Mouse (Mus musculus): ENCODE data around the gene Fcho1. TPM values are rescaled to one million over a fixed set of nuclear protein-coding genes. Genes with fewer than 3 reads are reported as not detected.
A peak's percentile ranks its signal among the peaks of the same experiment; 100 is the strongest.

The Fcho1 gene
- polyA plus RNA-seq, 1 experiment from 2014 or later: 5.5 TPM

DNA sequence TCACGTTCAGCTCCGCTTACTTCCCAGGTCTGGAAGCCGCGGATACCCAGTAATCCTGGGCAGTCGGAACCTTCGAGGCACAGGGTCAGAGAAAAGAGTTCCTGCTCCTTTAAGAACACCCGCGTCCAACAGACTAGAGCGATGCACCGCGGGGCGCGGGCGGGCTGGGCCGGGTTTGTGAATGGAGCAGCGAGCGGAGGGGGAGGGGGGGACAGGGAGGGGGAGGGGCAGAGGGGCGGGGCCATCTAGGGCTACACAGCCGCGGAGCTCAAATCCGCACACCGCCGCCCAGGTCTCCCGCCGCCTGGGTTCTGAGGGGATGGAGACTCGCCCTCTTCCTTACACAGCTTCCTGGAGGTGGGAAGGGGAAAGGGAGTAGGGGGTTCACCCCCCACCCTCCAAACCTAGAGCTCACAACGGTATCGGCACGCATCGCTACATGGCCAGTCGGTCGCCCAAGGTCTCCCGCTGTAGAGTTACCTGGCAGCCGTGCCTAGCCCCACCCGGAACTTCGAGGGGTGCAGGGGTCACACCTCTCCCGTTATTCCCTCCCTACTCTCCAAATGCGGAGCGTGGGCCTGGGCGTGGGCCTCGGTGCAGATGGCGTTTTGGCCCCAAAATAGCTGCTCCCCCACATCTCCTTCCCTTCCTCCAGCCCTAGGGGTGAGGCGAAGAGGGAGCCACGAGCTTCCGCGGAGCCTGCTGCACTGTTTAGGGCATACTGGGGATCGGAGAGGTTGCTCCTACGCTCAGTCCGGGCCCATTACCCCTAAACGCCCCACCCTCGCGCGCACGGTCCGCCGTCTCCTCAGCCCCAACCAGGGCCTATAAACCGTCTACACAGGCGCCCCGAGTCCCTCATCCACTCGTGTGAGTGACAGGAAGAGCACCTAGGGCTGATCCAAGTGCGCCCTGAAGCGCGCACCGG lies 54.6 kb downstream of the Fcho1 start:
- Histone ChIP-seq H3K9ac (0 out of 2 replicates have a peak overlapping the region, but pooled peaks have one; percentile 64), H3K4me2 (peak overlapping the region; percentile 98), H3K4me1 (peaks cover 30% of the 10 kb centered on the region), H3K27me3 (peaks cover 59% of the 10 kb centered on the region), H3K4me3 (peak overlapping the region; percentile 55), H3K9me3 (no peaks in the 10 kb centered on the region), H3K36me3 (no peaks in the 10 kb centered on the region), H3K27ac (no peak overlapping the region)
- ATAC-seq (ENCODE audit: insufficient number of reproducible peaks, insufficient read depth, low FRiP score, low TSS enrichment, low read depth): peak; percentile 40; the same call in 1 of the 2 replicates
- WGBS: under 1% methylated on average over 59 of the region's 64 CpGs

DNA sequence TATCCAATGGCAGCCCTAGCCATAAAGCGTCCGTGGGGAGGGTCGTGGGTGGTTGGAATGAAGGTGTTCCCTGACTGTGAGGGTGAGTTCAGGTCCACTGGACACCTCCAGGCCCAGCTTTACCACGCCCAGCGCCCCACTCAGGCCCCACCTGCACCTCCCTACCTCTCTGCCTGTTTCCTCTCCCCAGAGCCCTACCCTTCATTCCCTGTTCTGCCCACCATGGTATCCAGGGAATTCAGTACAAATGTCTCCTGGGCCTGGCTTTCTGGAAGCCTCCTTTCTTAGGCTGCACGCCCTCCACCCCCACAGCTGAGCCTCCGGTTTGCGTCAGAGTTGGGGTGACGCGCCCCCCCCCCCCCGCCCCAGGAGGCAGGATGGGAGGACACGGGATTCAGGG lies 55.3 kb downstream of the Fcho1 start:
- Histone ChIP-seq H3K9me3 (no peaks in the 10 kb centered on the region), H3K27ac (no peak overlapping the region), H3K9ac (0 out of 2 replicates have a peak overlapping the region, but pooled peaks have one; percentile 36), H3K36me3 (no peaks in the 10 kb centered on the region), H3K4me1 (peaks cover 29% of the 10 kb centered on the region), H3K4me3 (peak overlapping the region; percentile 55), H3K4me2 (peak overlapping the region; percentile 98), H3K27me3 (peaks cover 55% of the 10 kb centered on the region)
- ATAC-seq (ENCODE audit: insufficient number of reproducible peaks, insufficient read depth, low FRiP score, low TSS enrichment, low read depth): no peak
- 10% methylated on average over 11 of the region's 12 CpGs for WGBS

DNA sequence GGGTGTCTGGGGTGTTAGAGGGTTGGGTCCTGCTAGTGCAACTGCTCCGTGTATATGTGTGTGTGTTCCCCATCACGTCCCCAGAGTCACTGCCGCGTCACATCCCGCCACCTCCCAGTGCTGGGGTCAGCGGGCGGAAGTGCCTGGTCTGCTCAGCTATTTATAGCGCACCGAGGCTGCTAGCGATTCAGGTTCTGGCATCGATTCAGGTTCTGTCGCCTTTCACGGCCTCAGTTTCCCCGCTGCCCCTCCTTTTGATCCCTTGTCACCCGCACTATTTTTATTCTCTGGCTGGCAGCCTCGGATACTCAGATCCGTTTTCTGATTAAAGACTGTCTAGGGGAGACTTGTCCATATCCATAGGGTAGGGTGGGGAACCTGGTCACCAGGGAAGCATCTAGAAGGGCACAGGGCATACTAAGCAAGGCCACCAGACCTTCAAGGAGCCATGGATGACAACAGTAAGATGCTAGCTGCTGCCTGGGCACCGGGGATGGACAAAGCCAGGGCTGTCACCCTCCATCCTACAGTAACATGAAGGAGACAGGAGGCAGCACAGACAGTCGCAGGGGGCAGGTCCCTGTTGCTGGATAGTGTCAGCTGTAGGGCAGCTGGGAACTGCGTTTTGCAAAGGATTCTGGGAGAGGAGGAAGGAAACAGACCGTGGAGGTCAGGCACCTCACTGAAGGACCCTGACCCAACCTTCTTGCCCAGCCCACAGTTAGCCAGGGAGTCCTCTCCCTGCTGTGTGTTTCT lies 57.1 kb downstream of the Fcho1 start:
- Histone ChIP-seq H3K4me1 (peaks cover 31% of the 10 kb centered on the region), H3K4me2 (peak overlapping the region; percentile 32; the same call in 1 of the 2 replicates), H3K4me3 (no peak overlapping the region; the same call in 1 of the 2 replicates)

DNA sequence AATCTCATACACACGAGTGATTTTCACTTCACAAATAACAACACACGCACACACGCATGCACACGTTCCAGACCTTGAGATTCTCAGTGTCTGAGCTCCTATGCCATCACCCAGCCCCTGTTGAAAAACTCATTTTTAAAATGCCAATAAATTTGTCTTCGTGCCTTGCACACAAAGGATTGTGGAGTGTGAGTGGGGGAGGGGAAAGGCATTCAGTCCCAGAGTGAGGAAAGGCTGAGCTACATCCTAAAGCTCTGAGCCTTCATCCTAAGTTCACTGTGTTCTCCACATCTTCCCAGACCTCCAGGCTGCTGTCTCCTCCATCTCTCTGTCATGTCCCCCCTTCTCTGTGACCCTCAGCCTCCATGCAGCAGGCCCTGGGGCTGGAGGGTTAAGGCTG lies 58.3 kb downstream of the Fcho1 start:
- Histone ChIP-seq H3K4me2 (no peak overlapping the region), H3K9me3 (no peaks in the 10 kb centered on the region), H3K27me3 (peaks cover 79% of the 10 kb centered on the region), H3K4me1 (peaks cover 31% of the 10 kb centered on the region), H3K4me3 (no peak overlapping the region), H3K9ac (no peak overlapping the region; the same call in 1 of the 2 replicates), H3K27ac (no peak overlapping the region), H3K36me3 (no peaks in the 10 kb centered on the region)
- no peak for ATAC-seq (ENCODE audit: insufficient number of reproducible peaks, insufficient read depth, low FRiP score, low TSS enrichment, low read depth)
- 50% methylated on average over 5 of the region's 5 CpGs for WGBS

More for the DNA sequence above, 57.1 kb downstream of the Fcho1 start:
- ATAC-seq (ENCODE audit: insufficient number of reproducible peaks, insufficient read depth, low FRiP score, low TSS enrichment, low read depth): no peak
- Histone ChIP-seq H3K9ac (0 out of 2 replicates have a peak overlapping the region, but pooled peaks have one; percentile 36), H3K27me3 (peaks cover 68% of the 10 kb centered on the region), H3K27ac (no peak overlapping the region), H3K36me3 (no peaks in the 10 kb centered on the region), H3K9me3 (no peaks in the 10 kb centered on the region)
- 4% methylated on average over 21 of the region's 21 CpGs for WGBS

DNA sequence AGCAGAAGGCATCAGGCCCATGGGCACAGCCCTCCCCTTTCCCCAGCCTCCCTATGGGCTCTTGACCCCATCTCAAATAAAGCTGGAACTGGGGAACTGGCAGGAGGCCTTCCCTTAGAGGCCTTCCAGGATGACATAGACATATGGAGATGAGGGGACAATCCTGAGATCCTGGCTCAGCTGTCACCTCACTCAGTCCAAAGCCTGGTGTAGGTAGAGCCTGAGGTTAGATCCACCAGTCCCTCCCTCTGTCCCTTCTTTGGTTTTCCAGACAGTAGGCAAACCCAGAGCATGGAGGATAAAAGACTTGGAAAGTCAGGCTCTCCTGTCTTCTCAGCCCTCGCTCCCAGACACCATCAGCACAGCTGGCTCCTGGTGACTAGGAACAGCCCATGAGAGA lies 58.7 kb downstream of the Fcho1 start:
- Histone ChIP-seq H3K9ac (no peak overlapping the region), H3K4me3 (no peak overlapping the region), H3K4me2 (no peak overlapping the region), H3K27me3 (peaks cover 83% of the 10 kb centered on the region), H3K27ac (no peak overlapping the region), H3K4me1 (peaks cover 31% of the 10 kb centered on the region), H3K36me3 (no peaks in the 10 kb centered on the region), H3K9me3 (no peaks in the 10 kb centered on the region)
- no peak for ATAC-seq (ENCODE audit: insufficient number of reproducible peaks, insufficient read depth, low FRiP score, low TSS enrichment, low read depth)
- 27% methylated on average over 1 of the region's 1 CpGs for WGBS

DNA sequence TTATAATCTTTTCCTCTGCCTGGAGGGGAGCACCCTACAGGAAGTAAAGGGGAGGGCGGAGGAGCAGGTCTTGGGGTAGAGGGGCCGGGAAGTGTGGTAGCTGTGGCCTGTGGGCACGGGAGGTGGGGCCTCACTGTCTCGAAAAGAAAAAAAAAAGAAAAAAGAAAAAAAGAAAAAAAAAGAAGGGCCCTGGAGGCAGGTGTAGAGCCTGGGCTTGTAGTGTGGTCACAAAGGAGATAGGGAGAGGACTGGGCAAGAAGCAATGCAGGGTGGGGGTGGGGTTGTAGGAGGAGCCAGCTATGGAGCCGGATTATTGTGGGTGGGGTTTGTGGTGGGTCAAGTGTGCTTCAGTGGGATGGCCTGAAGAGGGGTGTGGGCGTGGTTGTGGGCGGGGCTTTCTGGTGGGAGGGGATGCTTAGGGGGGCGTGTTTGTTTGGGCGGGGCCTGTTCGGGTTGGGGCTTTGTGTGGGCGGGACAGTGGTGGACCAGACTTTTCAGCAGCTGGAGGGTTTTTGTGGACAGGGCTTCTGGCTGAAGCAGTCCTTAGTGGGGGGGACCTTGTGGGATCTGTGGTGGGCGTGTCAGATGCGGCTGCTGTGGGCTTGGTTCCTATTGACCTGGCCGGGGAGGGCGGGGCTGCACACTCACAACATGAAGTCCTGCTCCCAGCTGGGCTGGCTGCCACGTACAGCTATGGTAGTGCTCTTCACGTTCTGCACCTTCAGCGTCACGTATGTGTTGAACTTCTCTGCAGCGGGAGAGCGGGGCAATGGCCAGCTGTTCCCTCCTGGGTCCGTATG lies 60.0 kb downstream of the Fcho1 start:
- Histone ChIP-seq H3K9me3 (no peaks in the 10 kb centered on the region), H3K36me3 (no peaks in the 10 kb centered on the region), H3K9ac (no peak overlapping the region), H3K4me3 (0 out of 2 replicates have a peak overlapping the region, but pooled peaks have one; percentile 3), H3K4me2 (peak overlapping the region; percentile 48), H3K27ac (no peak overlapping the region), H3K4me1 (peaks cover 24% of the 10 kb centered on the region), H3K27me3 (peaks cover 85% of the 10 kb centered on the region)
- 4% methylated on average over 22 of the region's 22 CpGs for WGBS
- ATAC-seq (ENCODE audit: insufficient number of reproducible peaks, insufficient read depth, low FRiP score, low TSS enrichment, low read depth): no peak

DNA sequence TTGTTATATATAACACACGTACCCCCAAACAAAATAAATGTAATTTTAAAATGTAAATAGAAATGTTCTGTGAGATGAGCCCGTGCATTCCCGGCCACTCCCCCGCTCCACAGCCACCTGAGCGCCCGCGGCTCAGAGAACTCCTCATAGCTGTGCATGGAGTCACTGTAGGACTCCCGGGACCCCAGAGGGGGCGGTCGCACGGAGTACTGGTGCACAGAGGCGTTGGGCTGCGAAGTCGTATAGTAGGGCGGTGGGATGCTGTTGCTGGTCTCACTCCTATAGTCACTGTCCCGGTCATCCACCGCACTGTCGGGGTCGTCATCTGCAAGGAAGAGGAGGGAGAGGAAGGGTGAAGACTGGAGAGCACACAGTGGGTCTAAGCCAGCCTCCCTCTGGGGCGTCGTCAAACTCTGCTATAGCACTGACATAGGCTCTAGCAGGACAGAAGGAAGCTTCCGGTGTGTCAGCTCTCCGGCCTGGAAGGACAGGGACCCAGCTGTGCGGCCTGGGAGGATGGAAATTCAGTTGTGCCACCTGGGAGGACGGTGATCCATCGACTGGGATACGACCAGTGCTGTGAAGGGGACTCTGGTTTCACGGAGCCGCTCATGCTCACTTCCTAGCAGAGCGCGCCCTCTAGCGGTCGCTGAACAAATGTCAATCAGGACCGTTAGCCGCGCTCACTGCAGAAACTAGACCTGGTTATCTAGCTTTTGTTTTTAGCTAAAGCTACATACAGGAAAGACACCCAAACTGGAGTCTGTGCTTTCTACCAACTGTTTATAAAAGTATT lies 65.0 kb downstream of the Fcho1 start:
- Histone ChIP-seq H3K36me3 (no peaks in the 10 kb centered on the region), H3K27ac (no peak overlapping the region), H3K4me2 (peak overlapping the region; percentile 37), H3K27me3 (peaks cover 84% of the 10 kb centered on the region), H3K4me1 (peaks cover 6% of the 10 kb centered on the region; the same call in 1 of the 2 replicates), H3K9me3 (no peaks in the 10 kb centered on the region), H3K9ac (0 out of 2 replicates have a peak overlapping the region, but pooled peaks have one; percentile 40), H3K4me3 (no peak overlapping the region)
- 9% methylated on average over 36 of the region's 36 CpGs for WGBS
- ATAC-seq (ENCODE audit: insufficient number of reproducible peaks, insufficient read depth, low FRiP score, low TSS enrichment, low read depth): no peak

DNA sequence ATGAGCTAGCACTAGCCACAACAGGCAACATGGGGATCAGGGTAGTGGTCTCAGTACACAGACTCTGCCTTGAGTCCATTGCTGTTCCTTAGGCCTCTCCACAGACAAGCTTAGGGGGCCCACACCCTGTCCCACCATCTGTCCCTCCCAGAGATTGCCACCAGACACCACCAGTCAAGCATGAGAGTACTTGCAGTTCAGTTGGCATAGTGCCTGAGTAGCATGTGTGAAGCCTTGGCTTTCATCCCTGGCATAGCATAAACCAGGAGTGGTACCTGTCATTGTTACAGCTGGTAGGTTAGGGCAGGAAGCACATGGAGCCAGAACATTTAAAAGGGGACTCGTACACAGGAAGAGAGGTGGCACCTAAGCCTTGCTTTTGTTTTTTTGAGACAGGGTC lies 65.8 kb downstream of the Fcho1 start:
- no peak overlapping the region for H3K4me3 ChIP-seq
- H3K27ac ChIP-seq: no peak overlapping the region
- no peak overlapping the region for H3K4me2 ChIP-seq
- no peak overlapping the region for H3K9ac ChIP-seq
- no peaks in the 10 kb centered on the region for H3K36me3 ChIP-seq
- ATAC-seq (ENCODE audit: insufficient number of reproducible peaks, insufficient read depth, low FRiP score, low TSS enrichment, low read depth): no peak
- WGBS: 62% methylated on average over 1 of the region's 1 CpGs
- H3K9me3 ChIP-seq: no peaks in the 10 kb centered on the region
- peaks cover 8% of the 10 kb centered on the region for H3K4me1 ChIP-seq
- H3K27me3 ChIP-seq: peaks cover 88% of the 10 kb centered on the region

DNA sequence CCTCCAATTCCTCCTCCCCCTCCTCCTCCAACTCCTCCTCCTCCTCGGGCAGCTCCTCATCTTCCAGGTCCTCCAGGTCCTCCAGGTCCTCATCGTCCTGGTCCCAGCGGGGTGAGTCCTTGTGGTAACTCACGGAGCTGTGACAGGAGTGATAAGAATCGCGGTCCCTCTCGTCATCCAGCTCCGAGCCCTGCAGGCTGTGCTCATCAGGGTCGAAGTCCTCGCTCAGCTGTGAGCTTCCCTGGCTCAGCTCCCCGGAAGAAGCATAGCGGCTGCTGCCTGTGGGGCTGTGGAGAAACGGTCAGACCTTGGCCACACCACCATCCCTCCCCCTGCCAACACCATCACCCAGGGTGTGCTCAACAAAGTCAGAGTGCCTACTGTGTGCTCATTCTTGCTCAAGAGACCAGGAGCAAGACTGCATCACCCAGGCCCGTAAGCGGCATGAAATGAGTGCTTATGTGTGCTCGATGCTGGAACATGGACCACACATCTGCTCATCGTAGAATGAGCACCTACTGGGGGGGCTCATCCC lies 66.9 kb downstream of the Fcho1 start:
- Histone ChIP-seq H3K27me3 (peaks cover 91% of the 10 kb centered on the region), H3K27ac (no peak overlapping the region), H3K36me3 (no peaks in the 10 kb centered on the region), H3K4me1 (peaks cover 13% of the 10 kb centered on the region), H3K4me3 (no peak overlapping the region), H3K9me3 (no peaks in the 10 kb centered on the region), H3K4me2 (no peak overlapping the region), H3K9ac (no peak overlapping the region)
- no peak for ATAC-seq (ENCODE audit: insufficient number of reproducible peaks, insufficient read depth, low FRiP score, low TSS enrichment, low read depth)
- WGBS: 28% methylated on average over 17 of the region's 17 CpGs
